Mouse (Mus musculus) gonadal fat pad, adult 2 months (tissue): Measurements from ENCODE around the gene Pi4k2a. TPM values are rescaled to one million over a fixed set of nuclear protein-coding genes. Genes with fewer than 3 reads are reported as not detected.
A peak's percentile ranks its signal among the peaks of the same experiment; 100 is the strongest.

Experiments used
- DNase-seq: peaks from one replicate; pipeline ENCODE4 v3.0.0-alpha.2; 2012; ENCODE audit warnings: low read depth
- polyA plus RNA-seq: library from polyadenylated mRNA; depleted of rRNA; stranded (reverse); fragments of >200 nt; gene quantifications from 2 replicates; pipeline ENCODE4 v1.2.3, GENCODE M21; 2012; rRNA removed

The Pi4k2a gene
- polyA plus RNA-seq, 1 experiment = 40.1 TPM

DNA sequence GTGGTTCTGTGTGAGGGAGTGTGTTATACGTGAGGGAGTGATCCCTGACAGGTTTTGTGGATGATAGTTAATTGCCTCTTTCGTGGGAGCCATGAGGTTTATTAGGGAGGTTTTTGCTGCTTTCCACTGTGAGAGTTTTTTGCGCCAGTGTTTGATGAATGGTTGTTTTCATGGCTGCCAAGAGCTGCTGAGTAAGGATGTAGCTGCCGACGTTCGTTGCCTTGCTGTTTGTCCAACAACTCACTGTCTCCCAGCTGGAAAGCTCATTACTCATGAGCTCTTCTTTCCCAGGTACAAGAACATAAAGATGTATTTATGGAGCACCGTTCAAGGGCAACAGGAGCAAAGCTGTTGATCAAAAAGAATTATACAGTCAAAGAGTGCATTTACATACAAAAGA is 73.9 kb downstream of the Pi4k2a start:
- DNase-seq = no peak

DNA sequence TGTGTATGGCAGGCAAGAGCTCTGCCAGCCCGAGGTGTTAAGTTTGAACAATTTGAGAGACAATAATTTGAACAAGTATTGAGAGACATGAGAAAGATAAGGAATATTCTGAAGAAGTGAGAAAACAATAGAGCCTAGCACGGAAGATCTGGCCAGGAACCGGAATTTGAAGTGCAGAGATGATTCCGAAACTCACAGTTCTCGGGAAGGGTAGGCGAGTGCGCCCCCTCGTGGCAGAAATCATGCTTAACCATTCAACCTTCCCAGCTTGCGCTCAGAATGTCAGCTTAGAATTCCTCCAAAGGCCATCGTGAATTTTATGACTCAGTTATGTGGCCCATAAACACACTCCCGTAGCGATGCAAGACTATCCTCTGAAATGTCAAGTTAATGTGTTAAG is 75.9 kb downstream of the Pi4k2a start:
- DNase-seq = no peak

DNA sequence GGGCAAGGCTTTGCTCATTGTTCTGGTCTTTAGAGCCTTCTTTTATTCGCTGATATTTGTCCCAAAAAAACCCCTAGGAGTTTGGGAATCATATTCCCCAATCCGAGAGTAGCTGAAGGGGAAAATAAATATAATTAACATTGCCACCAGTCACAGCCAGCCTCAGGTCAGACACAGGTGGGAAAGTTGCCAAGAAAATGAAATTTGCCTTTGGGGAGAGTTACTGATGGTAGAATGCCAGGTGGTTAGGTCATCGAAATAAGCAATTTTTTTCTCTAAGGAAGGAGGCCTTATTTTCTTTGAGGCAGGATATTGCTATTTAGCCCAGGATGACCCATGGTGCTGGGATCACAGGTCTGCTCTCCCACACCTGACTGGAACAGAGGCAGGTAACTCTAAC is 76.5 kb downstream of the Pi4k2a start:
- no peak for DNase-seq

DNA sequence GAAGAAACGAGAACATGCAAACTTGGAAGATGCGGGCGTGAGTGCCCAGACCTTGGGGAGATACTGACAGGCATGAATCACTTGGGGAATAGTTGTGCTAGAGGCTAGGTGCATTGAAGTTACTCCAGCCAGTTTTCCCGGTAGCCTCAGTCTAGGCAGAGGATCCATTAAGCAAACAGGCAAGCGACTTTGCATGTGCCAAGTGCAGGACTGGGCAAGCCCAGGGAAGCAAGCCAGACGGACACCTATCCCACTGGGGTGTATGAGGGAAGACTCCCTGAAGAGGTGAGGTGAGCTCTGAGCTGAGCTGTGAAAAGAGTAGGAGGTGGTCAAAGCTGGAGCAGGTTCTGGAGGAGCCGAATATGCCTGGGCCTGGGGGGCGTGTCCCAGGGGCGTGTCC is 77.2 kb downstream of the Pi4k2a start:
- DNase-seq = peak; percentile 65

DNA sequence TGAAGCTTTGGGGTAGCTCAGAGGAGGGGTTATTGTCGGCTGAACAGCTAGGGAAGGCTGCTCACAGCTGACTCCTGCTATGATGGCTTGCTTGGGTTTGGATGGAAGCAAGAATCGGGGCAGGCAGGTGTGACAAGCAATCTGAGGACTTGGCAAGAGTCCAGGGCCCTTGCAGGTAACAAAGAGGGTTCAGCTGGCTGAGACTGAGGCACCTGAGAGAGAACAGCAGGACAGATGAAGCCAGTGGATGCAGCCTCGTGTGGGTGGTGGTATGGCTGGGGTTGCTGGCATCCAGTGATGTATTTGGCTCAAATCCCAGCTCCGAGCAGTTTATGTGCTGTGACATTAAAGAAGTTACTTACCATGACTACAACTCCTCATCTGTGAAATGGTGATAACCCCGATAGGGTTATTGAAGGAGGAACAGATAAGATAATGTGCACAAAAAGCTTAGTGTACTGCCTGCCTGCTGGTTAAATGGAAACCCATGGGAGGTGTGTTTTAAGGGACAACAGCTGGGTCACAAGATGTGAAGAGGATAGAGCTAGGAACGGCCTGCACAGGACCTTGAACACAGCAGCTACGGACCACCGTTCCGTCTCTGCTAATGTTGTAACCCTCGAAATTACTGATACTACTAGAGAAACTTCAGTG is 79.2 kb downstream of the Pi4k2a start:
- DNase-seq = no peak

DNA sequence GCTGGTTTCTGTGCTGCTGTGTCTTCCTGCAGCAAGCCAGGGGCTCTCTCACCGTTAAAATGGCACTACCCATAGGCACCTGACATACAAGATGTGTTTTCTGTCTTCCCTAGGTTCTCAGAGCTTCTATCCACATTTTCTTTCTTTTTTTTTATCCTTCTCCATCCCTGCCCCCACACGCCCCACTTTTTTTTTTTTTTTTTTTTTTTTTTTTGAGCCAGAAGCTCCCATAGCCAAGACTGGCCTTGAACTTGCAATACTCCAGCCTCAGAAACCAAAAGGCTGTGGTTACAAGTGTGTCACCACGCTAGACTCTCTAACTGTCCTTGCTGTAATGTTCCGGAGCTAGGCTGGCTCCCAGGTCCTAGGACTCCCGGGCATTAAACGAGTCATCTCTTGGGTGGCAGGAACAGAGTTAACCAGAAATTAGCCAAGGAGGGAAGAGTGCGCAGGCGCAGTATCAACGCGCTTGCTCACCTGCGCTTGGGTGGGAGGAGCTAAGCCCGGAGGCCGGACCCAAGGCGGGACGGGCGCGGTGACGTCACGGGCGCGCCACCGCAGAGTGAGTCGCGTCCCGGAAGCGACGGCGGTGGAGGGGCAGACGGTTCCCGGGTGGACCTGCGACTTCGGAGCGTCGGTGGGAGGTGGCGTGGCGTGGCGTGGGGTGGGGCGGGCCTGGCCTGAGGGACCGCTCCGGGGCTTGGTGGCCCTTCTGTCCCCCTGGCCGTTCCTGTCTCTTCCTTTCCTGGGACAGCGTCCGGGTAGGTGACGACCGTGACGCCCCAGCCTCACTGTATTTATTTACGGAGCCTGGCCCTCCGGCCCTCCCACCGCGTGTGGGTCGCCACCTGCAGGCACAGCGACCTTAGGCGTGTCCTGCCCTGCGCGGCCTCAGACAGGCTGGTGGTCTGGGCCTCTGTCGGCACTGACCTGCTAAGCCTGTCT is 80.0 kb downstream of the Pi4k2a start:
- no peak for DNase-seq

Other genes starting within 250 kb of the Pi4k2a start
- gene Frat2, start 242.3 kb upstream of the Pi4k2a start, polyA plus RNA-seq = 1.4 and 1.5 TPM in 2 replicates
- gene Rrp12, start 194.3 kb upstream of the Pi4k2a start, polyA plus RNA-seq = 6.0 and 6.9 TPM in 2 replicates
- gene Pgam1, start 178.5 kb upstream of the Pi4k2a start, polyA plus RNA-seq = 236 and 243 TPM in 2 replicates
- 14.6 and 15.7 TPM in 2 replicates for gene Exosc1, start 157.0 kb upstream of the Pi4k2a start, polyA plus RNA-seq
- 76.1 and 85.0 TPM in 2 replicates for gene Zdhhc16, start 157.0 kb upstream of the Pi4k2a start, polyA plus RNA-seq
- 51.4 and 73.4 TPM in 2 replicates for gene Mms19, start 109.3 kb upstream of the Pi4k2a start, polyA plus RNA-seq
- 30.5 and 40.2 TPM in 2 replicates for gene Ubtd1, start 108.7 kb upstream of the Pi4k2a start, polyA plus RNA-seq
- 0.16 TPM in 1 of 2 replicates, not detected in the other for gene Ankrd2, start 54.5 kb upstream of the Pi4k2a start, polyA plus RNA-seq
- gene Hoga1, start 44.9 kb upstream of the Pi4k2a start, polyA plus RNA-seq = 13.7 and 14.3 TPM in 2 replicates
- gene 4933411K16Rik, start 38.2 kb upstream of the Pi4k2a start, polyA plus RNA-seq = 14.3 and 20.8 TPM in 2 replicates
- gene Morn4, start 4.1 kb upstream of the Pi4k2a start, polyA plus RNA-seq = 20.2 and 22.4 TPM in 2 replicates
- 27.9 and 30.4 TPM in 2 replicates for gene Avpi1, start 38.6 kb downstream of the Pi4k2a start, polyA plus RNA-seq
- 58.9 and 67.2 TPM in 2 replicates for gene Marveld1, start 56.9 kb downstream of the Pi4k2a start, polyA plus RNA-seq
- 49.5 and 61.8 TPM in 2 replicates for gene Zfyve27, start 73.5 kb downstream of the Pi4k2a start, polyA plus RNA-seq
- 10.8 and 92.7 TPM in 2 replicates for gene Sfrp5, start 111.8 kb downstream of the Pi4k2a start, polyA plus RNA-seq
- 0.46 and 2.1 TPM in 2 replicates for gene Golga7b, start 157.1 kb downstream of the Pi4k2a start, polyA plus RNA-seq